Mouse (Mus musculus) erythroblast, embryonic 14.5 days (primary cell): ENCODE data around the gene Agtpbp1.

Experiments used
- GATA1 ChIP-seq: IDR thresholded peaks from 2 replicates; pipeline ENCODE4 v1.6.1; 2012; ENCODE audit warnings: low read length, inconsistent platforms, mixed read lengths
- TAL1 ChIP-seq: IDR thresholded peaks from 3 replicates; pipeline ENCODE4 v1.6.1; 2012; ENCODE audit warnings: low read length, inconsistent platforms, mixed read lengths

DNA sequence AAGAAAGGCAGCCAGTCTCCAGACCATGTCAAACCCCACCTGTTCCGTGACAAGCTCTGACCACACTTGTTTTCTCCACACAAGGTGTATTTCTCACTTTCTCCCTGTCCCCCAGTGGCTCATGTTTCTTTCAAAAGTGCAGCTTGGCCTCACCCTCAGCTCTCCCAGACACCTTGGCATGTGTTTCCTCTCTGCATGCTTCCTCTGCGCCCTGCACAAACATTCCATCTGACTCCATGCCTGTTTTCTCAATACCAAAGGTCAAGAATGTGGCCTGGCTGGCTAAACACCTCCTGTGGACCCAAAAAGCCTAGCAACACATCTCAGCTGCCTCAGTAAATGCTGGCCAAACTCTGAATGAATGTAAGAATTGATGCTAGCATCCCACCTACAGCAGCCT lies 132.0 kb downstream of the Agtpbp1 start:
- TF ChIP-seq TAL1 (no peak), GATA1 (no peak)
